Mouse (Mus musculus) liver, adult (tissue): ENCODE data around the gene Slc35f1.

Experiments
- GATA4 ChIP-seq: IDR thresholded peaks from 2 replicates; pipeline ENCODE4 v1.6.1; 2014; ENCODE audit warnings: mild to moderate bottlenecking, low read length; ENCODE audit not compliant: insufficient replicate concordance

The Slc35f1 gene

GRCm38 (mm10) chr10:52979251-52979650 lies 288.9 kb downstream of the Slc35f1 start:
- no peak for TF ChIP-seq GATA4

DNA sequence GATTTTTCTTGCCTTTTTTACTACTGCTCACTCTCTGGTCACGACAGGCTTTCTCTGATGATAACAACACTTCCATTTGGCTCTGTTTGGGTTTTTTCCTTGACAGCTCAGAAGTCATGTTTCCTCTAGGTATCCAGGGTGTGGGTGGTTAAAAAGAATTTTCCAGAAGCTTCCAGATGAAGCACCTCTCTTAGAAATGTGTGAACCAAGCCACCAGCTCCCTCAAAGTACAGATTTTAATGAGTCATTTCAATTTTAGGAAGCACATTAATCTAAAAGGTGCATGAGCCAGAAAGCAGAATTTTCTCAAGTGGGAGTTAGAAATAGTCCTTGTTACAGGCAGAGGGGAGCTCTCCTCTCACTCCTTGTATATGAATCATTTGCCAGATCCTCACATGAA lies 292.5 kb downstream of the Slc35f1 start:
- TF ChIP-seq GATA4, result no peak

GRCm38 (mm10) chr10:52992246-52992645 lies 301.9 kb downstream of the Slc35f1 start:
- TF ChIP-seq GATA4, result no peak

GRCm38 (mm10) chr10:52996886-52997285 lies 306.6 kb downstream of the Slc35f1 start:
- TF ChIP-seq GATA4, result no peak

- TF ChIP-seq GATA4, result no peak
Measured at GRCm38 (mm10) chr10:53001136-53001535, 310.8 kb downstream of the Slc35f1 start.

- TF ChIP-seq GATA4, result no peak
Measured at GRCm38 (mm10) chr10:53006229-53007190, 316.2 kb downstream of the Slc35f1 start.

DNA sequence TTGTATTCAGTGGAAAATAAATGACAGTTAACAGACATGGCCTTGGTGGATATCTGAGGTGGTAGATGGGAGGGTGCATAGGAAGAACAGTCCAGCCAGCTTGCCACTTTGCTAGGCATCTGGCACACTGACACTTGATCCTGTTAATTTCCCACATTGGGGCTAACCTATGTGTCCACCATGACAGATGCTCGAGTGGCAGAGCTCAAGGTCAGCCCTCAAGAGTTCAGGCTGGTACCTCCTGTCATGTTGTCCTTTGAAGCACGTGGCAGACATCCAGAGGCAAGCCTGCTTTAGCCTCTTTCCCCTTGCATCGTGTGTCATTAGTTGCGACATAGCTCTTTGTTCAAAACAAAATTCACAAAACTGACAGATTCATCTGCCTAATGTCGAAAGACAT lies 323.5 kb downstream of the Slc35f1 start:
- no peak for TF ChIP-seq GATA4

GRCm38 (mm10) chr10:53028454-53028853 lies 338.1 kb downstream of the Slc35f1 start:
- no peak for TF ChIP-seq GATA4

- no peak for TF ChIP-seq GATA4
Measured at GRCm38 (mm10) chr10:53035202-53035601, 344.9 kb downstream of the Slc35f1 start.

GRCm38 (mm10) chr10:53045931-53046330 lies 355.6 kb downstream of the Slc35f1 start:
- no peak for TF ChIP-seq GATA4

GRCm38 (mm10) chr10:53052521-53052920 lies 362.2 kb downstream of the Slc35f1 start:
- no peak for TF ChIP-seq GATA4

DNA sequence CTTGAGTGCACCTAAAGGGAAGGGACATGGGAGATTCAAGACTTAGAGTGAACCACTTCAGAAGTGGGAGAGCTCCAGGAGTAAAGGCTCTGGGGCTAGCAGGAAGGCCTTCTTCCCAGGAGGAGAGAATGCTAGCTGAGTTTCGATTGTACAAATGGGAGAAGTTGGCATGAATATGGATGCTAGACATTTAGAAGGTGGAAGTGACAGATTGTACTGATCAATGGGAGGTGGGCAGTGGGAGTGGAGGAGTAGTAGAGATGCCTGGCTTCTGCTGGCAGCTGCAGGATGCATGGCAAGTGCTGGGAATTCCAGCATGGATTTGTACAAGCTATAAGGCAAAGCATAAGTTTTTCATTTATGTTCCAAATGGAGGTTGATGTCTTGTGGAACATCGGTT lies 370.4 kb downstream of the Slc35f1 start:
- TF ChIP-seq GATA4, result no peak

- no peak for TF ChIP-seq GATA4
Measured at GRCm38 (mm10) chr10:53062741-53063140, 372.4 kb downstream of the Slc35f1 start.

GRCm38 (mm10) chr10:53087811-53088210 lies 397.5 kb downstream of the Slc35f1 start:
- TF ChIP-seq GATA4, result no peak

GRCm38 (mm10) chr10:53091525-53091924 lies 401.2 kb downstream of the Slc35f1 start:
- no peak for TF ChIP-seq GATA4

DNA sequence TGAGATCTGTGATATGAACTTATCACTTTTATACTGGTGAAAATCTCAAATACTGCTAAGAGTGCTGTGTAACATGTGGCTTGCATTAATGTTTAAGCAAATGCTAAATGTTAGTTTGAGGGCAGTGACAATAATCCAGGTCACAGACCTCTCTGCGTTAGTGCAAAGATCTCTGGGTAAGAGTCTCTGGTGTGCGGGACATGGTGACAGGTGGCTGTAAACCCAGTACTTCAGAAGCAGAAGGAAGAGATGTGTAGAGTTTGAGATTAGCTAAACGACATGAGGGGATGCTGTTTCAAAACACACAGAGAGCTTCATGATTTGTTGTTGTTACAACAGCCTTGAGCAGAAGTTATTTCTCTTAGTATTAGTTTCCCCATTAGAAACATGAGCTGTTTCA lies 406.1 kb downstream of the Slc35f1 start:
- no peak for TF ChIP-seq GATA4

- TF ChIP-seq GATA4, result no peak
Measured at GRCm38 (mm10) chr10:53100881-53101280, 410.5 kb downstream of the Slc35f1 start.
